Comparison of ENCODE assay signal across 8 mouse cellular contexts in the genomic region with DNA sequence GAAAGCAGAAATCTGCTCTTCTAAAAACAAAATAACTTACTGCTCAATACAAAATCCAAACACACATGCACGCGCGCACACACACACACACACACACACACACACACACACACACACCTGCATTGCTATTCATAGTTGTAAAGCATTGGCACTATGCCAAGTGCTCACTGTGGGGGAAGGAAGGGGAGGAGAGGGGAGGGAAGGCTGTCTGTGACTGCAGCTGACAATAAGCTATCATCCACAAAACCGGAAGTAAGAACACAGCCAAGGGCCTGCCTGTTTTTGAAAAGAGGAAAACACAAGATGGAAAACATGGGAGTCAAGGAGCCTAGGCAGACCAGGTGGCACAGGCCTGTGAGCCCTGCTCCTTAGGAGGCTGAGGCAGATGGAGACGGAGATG. TPM values are rescaled to one million over a fixed set of nuclear protein-coding genes. Genes with fewer than 3 reads are reported as not detected.
A peak's percentile ranks its signal among the peaks of the same experiment; 100 is the strongest.
DNase-seq lines count a peak whose midpoint lies in the region; ATAC-seq and TF ChIP-seq lines count a peak whose summit lies in the region.

No protein-coding gene starts in this region.

- H3K4me3 ChIP-seq in heart, embryonic 11.5 days (ENCODE audit: low read depth, low read length): no peak overlapping the region
- H3K4me3 ChIP-seq in heart, embryonic 16.5 days (ENCODE audit: low read length): no peak overlapping the region
- H3K4me3 ChIP-seq in kidney, postnatal 0 days (replicated peaks; ENCODE audit: low read depth, low read length): no peak overlapping the region
- no peak overlapping the region for H3K4me3 ChIP-seq in midbrain, embryonic 16.5 days (ENCODE audit: low read depth, low read length)

- no peaks in the 10 kb centered on the region for H3K27me3 ChIP-seq in heart, embryonic 11.5 days (ENCODE audit: control insufficient read depth, insufficient read depth, low read length)
- H3K27me3 ChIP-seq in heart, embryonic 16.5 days (ENCODE audit: control insufficient read depth, insufficient read depth, low read length): no peaks in the 10 kb centered on the region
- no peaks in the 10 kb centered on the region for H3K27me3 ChIP-seq in kidney, postnatal 0 days (ENCODE audit: insufficient read depth, low read length)
- H3K27me3 ChIP-seq in midbrain, embryonic 16.5 days (ENCODE audit: control insufficient read depth, insufficient read depth, low read depth, low read length): no peaks in the 10 kb centered on the region

- H3K4me1 ChIP-seq in heart, embryonic 11.5 days (ENCODE audit: control insufficient read depth, insufficient read depth, low read length): peaks cover 7% of the 10 kb centered on the region
- H3K4me1 ChIP-seq in heart, embryonic 16.5 days (ENCODE audit: control insufficient read depth, insufficient read depth, low read length): peaks cover 20% of the 10 kb centered on the region
- 0 out of 2 replicates have a peak, but pooled peaks cover 4% of the 10 kb centered on the region for H3K4me1 ChIP-seq in kidney, postnatal 0 days (replicated peaks; ENCODE audit: insufficient read depth, low read length)
- H3K4me1 ChIP-seq in midbrain, embryonic 16.5 days (ENCODE audit: control insufficient read depth, insufficient read depth, low read length): peaks cover 31% of the 10 kb centered on the region

- 65% methylated on average over 5 of the region's 5 CpGs for WGBS in heart, embryonic 11.5 days (ENCODE audit: insufficient replicate concordance)
- WGBS in heart, embryonic 16.5 days: 35% methylated on average over 5 of the region's 5 CpGs
- 40% methylated on average over 5 of the region's 5 CpGs for WGBS in kidney, postnatal 0 days
- 50% methylated on average over 5 of the region's 5 CpGs for WGBS in midbrain, embryonic 16.5 days

- no peak for ATAC-seq in heart, embryonic 11.5 days (replicated peaks; ENCODE audit: insufficient number of reproducible peaks, low FRiP score, low TSS enrichment)
- peak; percentile 75 for ATAC-seq in heart, embryonic 16.5 days (replicated peaks; ENCODE audit: extremely low read depth, insufficient read depth, low FRiP score)
- ATAC-seq in kidney, postnatal 0 days (replicated peaks; ENCODE audit: low FRiP score, low read depth): no peak
- no peak for ATAC-seq in midbrain, embryonic 16.5 days

- H3K9me3 ChIP-seq in heart, embryonic 11.5 days (replicated peaks; ENCODE audit: control insufficient read depth, low read length): no peaks in the 10 kb centered on the region
- no peaks in the 10 kb centered on the region for H3K9me3 ChIP-seq in heart, embryonic 16.5 days (replicated peaks; ENCODE audit: control insufficient read depth, low read length)
- no peaks in the 10 kb centered on the region for H3K9me3 ChIP-seq in kidney, postnatal 0 days (replicated peaks; ENCODE audit: low read length)
- no peaks in the 10 kb centered on the region for H3K9me3 ChIP-seq in midbrain, embryonic 16.5 days (replicated peaks; ENCODE audit: control insufficient read depth, low read length, poor library complexity, severe bottlenecking)

- H3K36me3 ChIP-seq in heart, embryonic 11.5 days (ENCODE audit: control insufficient read depth, insufficient read depth, low read length): no peaks in the 10 kb centered on the region
- H3K36me3 ChIP-seq in heart, embryonic 16.5 days (ENCODE audit: control insufficient read depth, insufficient read depth): no peaks in the 10 kb centered on the region
- H3K36me3 ChIP-seq in kidney, postnatal 0 days (ENCODE audit: insufficient read depth, low read length): no peaks in the 10 kb centered on the region
- H3K36me3 ChIP-seq in midbrain, embryonic 16.5 days (ENCODE audit: control insufficient read depth, insufficient read depth, low read length): no peaks in the 10 kb centered on the region

- H3K9ac ChIP-seq in heart, embryonic 11.5 days (ENCODE audit: low read depth, low read length): no peak overlapping the region
- no peak overlapping the region for H3K9ac ChIP-seq in heart, embryonic 16.5 days (ENCODE audit: low read length)
- no peak overlapping the region for H3K9ac ChIP-seq in kidney, postnatal 0 days (ENCODE audit: low read depth, low read length)
- H3K9ac ChIP-seq in midbrain, embryonic 16.5 days (ENCODE audit: low read depth, low read length): no peak overlapping the region

- H3K27ac ChIP-seq in heart, embryonic 11.5 days (ENCODE audit: low read depth, low read length): no peak overlapping the region
- H3K27ac ChIP-seq in heart, embryonic 16.5 days (ENCODE audit: low read length): peak overlapping the region; percentile 64
- 0 out of 2 replicates have a peak overlapping the region, but pooled peaks have one; percentile 26 for H3K27ac ChIP-seq in kidney, postnatal 0 days
- H3K27ac ChIP-seq in midbrain, embryonic 16.5 days (ENCODE audit: low read length): peak overlapping the region; percentile 72

- peak; percentile 98 for DNase-seq in heart, adult 11 months
- peak; percentile 95 for DNase-seq in brain, embryonic 14.5 days (ENCODE audit: low read depth)
- peak; percentile 48 for DNase-seq in kidney, postnatal 0 days (ENCODE audit: low spot score)
- no peak for DNase-seq in cerebellum, adult 18-20 months
- no peak for DNase-seq in layer of hippocampus, adult 11-12 months (ENCODE audit: low spot score)

- no peak for TF ChIP-seq POLR2A in brain, embryonic 14.5 days (IDR thresholded peaks at IDR 0.05; ENCODE audit: borderline replicate concordance, extremely low read depth, insufficient read depth, insufficient read length, poor library complexity, severe bottlenecking)

- no peak overlapping the region for H3K4me2 ChIP-seq in heart, embryonic 11.5 days
- no peak overlapping the region for H3K4me2 ChIP-seq in heart, embryonic 16.5 days (ENCODE audit: low read depth, low read length)
- no peak overlapping the region for H3K4me2 ChIP-seq in kidney, postnatal 0 days (ENCODE audit: low read length)
- H3K4me2 ChIP-seq in midbrain, embryonic 16.5 days (ENCODE audit: low read length): no peak overlapping the region

- no peak for TF ChIP-seq CTCF in brain, embryonic 14.5 days (IDR thresholded peaks at IDR 0.05; ENCODE audit: borderline replicate concordance, extremely low read depth, insufficient read depth, insufficient read length)
- no peak for TF ChIP-seq CTCF in kidney, postnatal 0 days (IDR thresholded peaks at IDR 0.05; ENCODE audit: low read depth)

RNA-seq across cellular contexts. Expression of gene Kifc3, which starts 42.6 kb away (rescaled TPM):
- 5.7 and 10.0 TPM in 2 replicates for polyA plus RNA-seq in heart, embryonic 11.5 days (2014; fragmentation: Nextera tagmentation; extraction: Ambion mirVana)
- 26.3 and 31.1 TPM in 2 replicates for polyA plus RNA-seq in brain, embryonic 14.5 days (2012; rRNA removed)
- polyA plus RNA-seq in heart, embryonic 16.5 days (2015; fragmentation: Nextera tagmentation; extraction: Ambion mirVana): 16.9 and 23.0 TPM in 2 replicates
- 41.2 and 46.2 TPM in 2 replicates for polyA plus RNA-seq in kidney, postnatal 0 days (2015; fragmentation: Nextera tagmentation; extraction: Ambion mirVana)
- polyA plus RNA-seq in midbrain, embryonic 16.5 days (2015; fragmentation: Nextera tagmentation; extraction: Ambion mirVana): 28.2 and 31.1 TPM in 2 replicates

Comparison
In these comparisons a context has a peak if more than half of its experiments do, and no peak if none do; other contexts are left out.
1. DNase-seq: peak in heart, adult 11 months (single experiment), brain, embryonic 14.5 days (single experiment) and kidney, postnatal 0 days (single experiment); none in cerebellum, adult 18-20 months (0 of 2) and layer of hippocampus, adult 11-12 months (single experiment).